8 mouse cellular contexts compared by ENCODE assay signal in genomic region chr19:10183299-10183983, GRCm38 (mm10). TPM values are rescaled to one million over a fixed set of nuclear protein-coding genes. Genes with fewer than 3 reads are reported as not detected.
DNase-seq lines count a peak whose midpoint lies in the region; ATAC-seq and TF ChIP-seq lines count a peak whose summit lies in the region.

No protein-coding gene starts in this region.

- H3K4me2 ChIP-seq in embryonic facial prominence, embryonic 13.5 days = peak overlapping the region; percentile 86
- peak overlapping the region; percentile 71 for H3K4me2 ChIP-seq in limb, embryonic 12.5 days
- H3K4me2 ChIP-seq in midbrain, embryonic 12.5 days (replicated peaks) = peak overlapping the region; percentile 81

- H3K27ac ChIP-seq in embryonic facial prominence, embryonic 13.5 days = peak overlapping the region; percentile 95
- H3K27ac ChIP-seq in kidney, adult 2 months (ENCODE audit: insufficient read depth, low read depth, low read length) = peak overlapping the region; percentile 54
- peak overlapping the region; percentile 93 for H3K27ac ChIP-seq in limb, embryonic 12.5 days
- H3K27ac ChIP-seq in midbrain, embryonic 12.5 days (replicated peaks) = peak overlapping the region; percentile 94

- no peak for TF ChIP-seq POLR2A in kidney, adult 2 months (IDR thresholded peaks at IDR 0.05; ENCODE audit: low read depth, low read length)

- peak; percentile 62 for DNase-seq in adrenal gland, postnatal 25 days
- peak; percentile 77 for DNase-seq in heart, adult 8-10 months (ENCODE audit: low spot score)
- DNase-seq in kidney, adult 2 months = peak; percentile 84
- DNase-seq in splenic B cell, adult 2 months (ENCODE audit: low read depth, low spot score) = peak; percentile 22

- peaks cover 29% of the 10 kb centered on the region for H3K36me3 ChIP-seq in C2C12 (ENCODE audit: control insufficient read depth, insufficient read depth)
- peaks cover 37% of the 10 kb centered on the region for H3K36me3 ChIP-seq in embryonic facial prominence, embryonic 13.5 days
- no peaks in the 10 kb centered on the region for H3K36me3 ChIP-seq in kidney, adult 2 months (ENCODE audit: control insufficient read depth, insufficient read depth, low read length)
- H3K36me3 ChIP-seq in limb, embryonic 12.5 days = peaks cover 40% of the 10 kb centered on the region
- H3K36me3 ChIP-seq in midbrain, embryonic 12.5 days = peaks cover 36% of the 10 kb centered on the region
- H3K36me3 ChIP-seq in splenic B cell, adult 2 months (ENCODE audit: control insufficient read depth, insufficient read depth, low read length, poor library complexity, severe bottlenecking) = no peaks in the 10 kb centered on the region

- H3K9ac ChIP-seq in embryonic facial prominence, embryonic 13.5 days = peak overlapping the region; percentile 92
- H3K9ac ChIP-seq in limb, embryonic 12.5 days (replicated peaks) = peak overlapping the region; percentile 86
- peak overlapping the region; percentile 97 for H3K9ac ChIP-seq in midbrain, embryonic 12.5 days (replicated peaks)

- H3ac ChIP-seq in C2C12 (ENCODE audit: control insufficient read depth, insufficient read length, low read depth) = peak overlapping the region; percentile 91

- H3K4me1 ChIP-seq in embryonic facial prominence, embryonic 13.5 days = peaks cover 37% of the 10 kb centered on the region
- H3K4me1 ChIP-seq in kidney, adult 2 months (ENCODE audit: control insufficient read depth, insufficient read depth, low read length) = peaks cover 9% of the 10 kb centered on the region
- H3K4me1 ChIP-seq in limb, embryonic 12.5 days (replicated peaks) = peaks cover 20% of the 10 kb centered on the region
- peaks cover 34% of the 10 kb centered on the region for H3K4me1 ChIP-seq in midbrain, embryonic 12.5 days

- no peaks in the 10 kb centered on the region for H3K27me3 ChIP-seq in C2C12 (ENCODE audit: control insufficient read depth, insufficient read depth, insufficient read length)
- no peaks in the 10 kb centered on the region for H3K27me3 ChIP-seq in embryonic facial prominence, embryonic 13.5 days
- no peaks in the 10 kb centered on the region for H3K27me3 ChIP-seq in kidney, adult 2 months (replicated peaks; ENCODE audit: control insufficient read depth, insufficient read depth, low read length)
- H3K27me3 ChIP-seq in limb, embryonic 12.5 days = no peaks in the 10 kb centered on the region
- H3K27me3 ChIP-seq in midbrain, embryonic 12.5 days = no peaks in the 10 kb centered on the region
- H3K27me3 ChIP-seq in splenic B cell, adult 2 months (ENCODE audit: control insufficient read depth, insufficient read depth, low read length, poor library complexity, severe bottlenecking) = no peaks in the 10 kb centered on the region

- peak; percentile 45; the same call in 1 of the 2 replicates for ATAC-seq in embryonic facial prominence, embryonic 13.5 days (ENCODE audit: insufficient number of reproducible peaks, insufficient read depth, low FRiP score, low TSS enrichment, low read depth)
- peak; percentile 67 for ATAC-seq in limb, embryonic 12.5 days (ENCODE audit: insufficient number of reproducible peaks, insufficient read depth, low FRiP score, low TSS enrichment, low read depth)
- peak; percentile 65 for ATAC-seq in midbrain, embryonic 12.5 days (ENCODE audit: low FRiP score, low read depth)

- H3K4me3 ChIP-seq in C2C12 (ENCODE audit: insufficient read depth, poor library complexity, severe bottlenecking) = peak overlapping the region; percentile 92
- H3K4me3 ChIP-seq in embryonic facial prominence, embryonic 13.5 days = peak overlapping the region; percentile 89
- H3K4me3 ChIP-seq in kidney, adult 2 months (ENCODE audit: insufficient read depth, low read depth, low read length) = peak overlapping the region; percentile 72
- peak overlapping the region; percentile 84 for H3K4me3 ChIP-seq in limb, embryonic 12.5 days (replicated peaks)
- H3K4me3 ChIP-seq in midbrain, embryonic 12.5 days = peak overlapping the region; percentile 84

- no peaks in the 10 kb centered on the region for H3K9me3 ChIP-seq in embryonic facial prominence, embryonic 13.5 days
- no peaks in the 10 kb centered on the region for H3K9me3 ChIP-seq in limb, embryonic 12.5 days
- no peaks in the 10 kb centered on the region for H3K9me3 ChIP-seq in midbrain, embryonic 12.5 days

- TF ChIP-seq CTCF in C2C12 (IDR thresholded peaks at IDR 0.05; ENCODE audit: control insufficient read depth, insufficient read depth, insufficient read length) = no peak
- no peak for TF ChIP-seq CTCF in kidney, adult 2 months (conservative IDR thresholded peaks at IDR 0.05; ENCODE audit: insufficient read depth, insufficient read length, low read depth, low read length)

- H3K79me2 ChIP-seq in C2C12 (ENCODE audit: control insufficient read depth, insufficient read depth) = peaks cover 35% of the 10 kb centered on the region

- WGBS in embryonic facial prominence, embryonic 13.5 days = 1% methylated on average over 35 of the region's 35 CpGs
- 5% methylated on average over 35 of the region's 35 CpGs for WGBS in kidney, adult 2 months
- WGBS in limb, embryonic 12.5 days = 1% methylated on average over 35 of the region's 35 CpGs
- under 1% methylated on average over 35 of the region's 35 CpGs for WGBS in midbrain, embryonic 12.5 days

- H3K79me3 ChIP-seq in C2C12 (ENCODE audit: low read depth) = peaks cover 13% of the 10 kb centered on the region

TF ChIP-seq in C2C12, 6 proteins besides CTCF, POLR2A, EP300 and RAD21:
- TF ChIP-seq MAX (IDR thresholded peaks at IDR 0.05) (peak; percentile 2), MYOD1 (IDR thresholded peaks at IDR 0.05; ENCODE audit: control insufficient read depth, insufficient read length, low read depth) (no peak)

RNA-seq across cellular contexts. Expression of gene Fads1, which starts 0.8 kb away (rescaled TPM):
- 62.3 TPM for polyA plus RNA-seq in C2C12 (2012; fragmentation: generic; extraction: Trizol)
- 931 and 942 TPM in 2 replicates for total RNA-seq in adrenal gland, postnatal 25 days (2021)
- 93.6 and 104 TPM in 2 replicates for polyA plus RNA-seq in embryonic facial prominence, embryonic 13.5 days (2015; fragmentation: Nextera tagmentation; extraction: Ambion mirVana)
- total RNA-seq in heart, adult 8-10 months (2022) = 10 to 100 TPM; 19.6 to 26.2 (median 23.4) TPM
- polyA plus RNA-seq in kidney, adult 2 months (2012; rRNA removed) = 87.4 and 88.4 TPM in 2 replicates
- 134 and 144 TPM in 2 replicates for polyA plus RNA-seq in limb, embryonic 12.5 days (2016; fragmentation: Nextera tagmentation; extraction: Ambion mirVana)
- 192 and 201 TPM in 2 replicates for polyA plus RNA-seq in midbrain, embryonic 12.5 days (2016; fragmentation: Nextera tagmentation; extraction: Ambion mirVana)

RNA-seq across cellular contexts. Expression of gene Tmem258, which starts 20.4 kb away (rescaled TPM):
- polyA plus RNA-seq in C2C12 (2012; fragmentation: generic; extraction: Trizol) = 339 TPM
- 141 and 171 TPM in 2 replicates for total RNA-seq in adrenal gland, postnatal 25 days (2021)
- 485 and 486 TPM in 2 replicates for polyA plus RNA-seq in embryonic facial prominence, embryonic 13.5 days (2015; fragmentation: Nextera tagmentation; extraction: Ambion mirVana)
- 100 to 1,000 TPM; 163 to 218 (median 190) TPM for total RNA-seq in heart, adult 8-10 months (2022)
- polyA plus RNA-seq in kidney, adult 2 months (2012; rRNA removed) = 123 and 135 TPM in 2 replicates
- 417 and 421 TPM in 2 replicates for polyA plus RNA-seq in limb, embryonic 12.5 days (2016; fragmentation: Nextera tagmentation; extraction: Ambion mirVana)
- 298 and 313 TPM in 2 replicates for polyA plus RNA-seq in midbrain, embryonic 12.5 days (2016; fragmentation: Nextera tagmentation; extraction: Ambion mirVana)

RNA-seq across cellular contexts. Expression of gene Fen1, which starts 20.5 kb away (rescaled TPM):
- 83.7 TPM for polyA plus RNA-seq in C2C12 (2012; fragmentation: generic; extraction: Trizol)
- 16.9 and 17.9 TPM in 2 replicates for total RNA-seq in adrenal gland, postnatal 25 days (2021)
- polyA plus RNA-seq in embryonic facial prominence, embryonic 13.5 days (2015; fragmentation: Nextera tagmentation; extraction: Ambion mirVana) = 69.3 and 88.1 TPM in 2 replicates
- total RNA-seq in heart, adult 8-10 months (2022) = 1 to 10 TPM; 3.5 to 5.3 (median 4.9) TPM
- 4.8 and 4.9 TPM in 2 replicates for polyA plus RNA-seq in kidney, adult 2 months (2012; rRNA removed)
- 109 and 115 TPM in 2 replicates for polyA plus RNA-seq in limb, embryonic 12.5 days (2016; fragmentation: Nextera tagmentation; extraction: Ambion mirVana)
- polyA plus RNA-seq in midbrain, embryonic 12.5 days (2016; fragmentation: Nextera tagmentation; extraction: Ambion mirVana) = 95.9 and 98.9 TPM in 2 replicates

RNA-seq across cellular contexts. Expression of gene Myrf, which starts 57.1 kb away (rescaled TPM):
- 0.21 TPM for polyA plus RNA-seq in C2C12 (2012; fragmentation: generic; extraction: Trizol)
- 0.67 and 1.4 TPM in 2 replicates for total RNA-seq in adrenal gland, postnatal 25 days (2021)
- 0.91 and 1.4 TPM in 2 replicates for polyA plus RNA-seq in embryonic facial prominence, embryonic 13.5 days (2015; fragmentation: Nextera tagmentation; extraction: Ambion mirVana)
- 1 to 10 TPM; 4.1 to 8.0 (median 7.2) TPM for total RNA-seq in heart, adult 8-10 months (2022)
- polyA plus RNA-seq in kidney, adult 2 months (2012; rRNA removed) = 18.8 and 24.5 TPM in 2 replicates
- polyA plus RNA-seq in limb, embryonic 12.5 days (2016; fragmentation: Nextera tagmentation; extraction: Ambion mirVana) = 2.6 and 2.7 TPM in 2 replicates
- polyA plus RNA-seq in midbrain, embryonic 12.5 days (2016; fragmentation: Nextera tagmentation; extraction: Ambion mirVana) = 1.1 and 1.5 TPM in 2 replicates

Comparison
In these comparisons a context has a peak if more than half of its experiments do, and no peak if none do; other contexts are left out.
1. Peak in every context shown above with its lines: DNase-seq, ATAC-seq, H3K4me3 ChIP-seq and H3K27ac ChIP-seq.
2. DNase-seq: peak in every context shown above with its lines; median percentile 84 in kidney, adult 2 months; 77 in heart, adult 8-10 months; 62 in adrenal gland, postnatal 25 days; 22 in splenic B cell, adult 2 months.
3. RNA of gene Fen1, which starts 20.5 kb away (polyA plus RNA-seq): 109 to 115 TPM in limb, embryonic 12.5 days, 95.9 to 98.9 TPM in midbrain, embryonic 12.5 days, 69.3 to 88.1 TPM in embryonic facial prominence, embryonic 13.5 days and 83.7 TPM in C2C12 (single experiment); 4.8 to 4.9 TPM in kidney, adult 2 months; every median in the first group is over 10 times any median in the second.